Mouse (Mus musculus) liver, embryonic 12.5 days (tissue): ENCODE measurements around the gene Zfp169. TPM values are rescaled to one million over a fixed set of nuclear protein-coding genes. Genes with fewer than 3 reads are reported as not detected.
A peak's percentile ranks its signal among the peaks of the same experiment; 100 is the strongest.

Source experiments
- ATAC-seq: fragments of 200-750 bp; cut with Nextera tagmentation; 2 replicates; pipeline ENCODE4 v1.8.0; 2017; ENCODE audit warnings: moderate number of reproducible peaks, mild to moderate bottlenecking, moderate library complexity
- H3K27ac ChIP-seq: fragments of 300-500 bp; sonication (generic); 2 replicates; pipeline ENCODE4 v1.5.1; 2016; ENCODE audit warnings: mild to moderate bottlenecking
- H3K27me3 ChIP-seq: fragments of 300-500 bp; sonication (generic); replicated peaks from 2 replicates; pipeline ENCODE4 v1.6.1; 2016; ENCODE audit warnings: mild to moderate bottlenecking, moderate library complexity
- H3K36me3 ChIP-seq: fragments of 300-500 bp; sonication (generic); 2 replicates; pipeline ENCODE4 v1.6.1; 2016; ENCODE audit warnings: mild to moderate bottlenecking, moderate library complexity
- H3K4me1 ChIP-seq: fragments of 300-500 bp; sonication (generic); 2 replicates; pipeline ENCODE4 v1.6.1; 2016
- H3K4me2 ChIP-seq: fragments of 300-500 bp; sonication (generic); 2 replicates; pipeline ENCODE4 v1.6.1; 2016; ENCODE audit warnings: mild to moderate bottlenecking, moderate library complexity
- H3K4me3 ChIP-seq: fragments of 300-500 bp; sonication (generic); 2 replicates; pipeline ENCODE4 v1.5.1; 2016; ENCODE audit warnings: mild to moderate bottlenecking, moderate library complexity
- H3K9ac ChIP-seq: fragments of 300-500 bp; sonication (generic); 2 replicates; pipeline ENCODE4 v1.6.1; 2016; ENCODE audit warnings: mild to moderate bottlenecking, moderate library complexity
- H3K9me3 ChIP-seq: fragments of 300-500 bp; sonication (generic); replicated peaks from 2 replicates; pipeline ENCODE4 v1.6.1; 2016; ENCODE audit warnings: mild to moderate bottlenecking, moderate library complexity
- WGBS: fragments of 180-500 bp; shearing (Covaris S2); methylation state at CpG from one replicate; pipeline ENCODE4 v1.1.7; 2016; ENCODE audit not compliant: insufficient replicate concordance; 5-methylcytosine and 5-hydroxymethylcytosine counted together
- polyA plus RNA-seq: library from polyadenylated mRNA; unstranded; fragments of >200 nt; fragmentation: Nextera tagmentation; extraction: Ambion mirVana; gene quantifications from 2 replicates; pipeline ENCODE4 v1.2.1, GENCODE M21; 2016

Gene Zfp169
- polyA plus RNA-seq, 1 experiment from 2014 or later: 1.6 TPM

GRCm38 (mm10) chr13:48508661-48509060 lies 4.6 kb downstream of the Zfp169 start:
- Histone ChIP-seq H3K9ac (no peak overlapping the region), H3K4me2 (no peak overlapping the region), H3K27ac (no peak overlapping the region), H3K36me3 (peaks cover 24% of the 10 kb centered on the region), H3K4me1 (peaks cover 13% of the 10 kb centered on the region), H3K9me3 (peaks cover 3% of the 10 kb centered on the region; the same call in 1 of the 2 replicates), H3K27me3 (no peaks in the 10 kb centered on the region), H3K4me3 (no peak overlapping the region)
- 79% methylated on average over 9 of the region's 9 CpGs for WGBS
- ATAC-seq: no peak

- H3K9ac ChIP-seq: no peak overlapping the region
- no peak overlapping the region for H3K27ac ChIP-seq
- no peak for ATAC-seq
- no peak overlapping the region for H3K4me2 ChIP-seq
- H3K36me3 ChIP-seq: peaks cover 52% of the 10 kb centered on the region
- H3K4me3 ChIP-seq: no peak overlapping the region
- H3K27me3 ChIP-seq: no peaks in the 10 kb centered on the region
- H3K4me1 ChIP-seq: no peaks in the 10 kb centered on the region
- H3K9me3 ChIP-seq: peaks cover 7% of the 10 kb centered on the region; the same call in 1 of the 2 replicates
- 58% methylated on average over 5 of the region's 5 CpGs for WGBS
Measured at GRCm38 (mm10) chr13:48502422-48502821, 10.8 kb downstream of the Zfp169 start.

GRCm38 (mm10) chr13:48498676-48499075 lies 14.6 kb downstream of the Zfp169 start:
- 70% methylated on average over 4 of the region's 4 CpGs for WGBS
- no peak overlapping the region for H3K27ac ChIP-seq
- no peak overlapping the region for H3K4me3 ChIP-seq
- H3K9me3 ChIP-seq: peaks cover 7% of the 10 kb centered on the region; the same call in 1 of the 2 replicates
- no peak overlapping the region for H3K4me2 ChIP-seq
- ATAC-seq: no peak
- no peaks in the 10 kb centered on the region for H3K4me1 ChIP-seq
- no peak overlapping the region for H3K9ac ChIP-seq
- peaks cover 47% of the 10 kb centered on the region for H3K36me3 ChIP-seq
- no peaks in the 10 kb centered on the region for H3K27me3 ChIP-seq

- no peak overlapping the region for H3K4me2 ChIP-seq
- H3K4me1 ChIP-seq: no peaks in the 10 kb centered on the region
- 49% methylated on average over 15 of the region's 15 CpGs for WGBS
- peaks cover 46% of the 10 kb centered on the region for H3K36me3 ChIP-seq
- no peak overlapping the region for H3K27ac ChIP-seq
- no peaks in the 10 kb centered on the region for H3K27me3 ChIP-seq
- H3K9me3 ChIP-seq: 0 out of 2 replicates have a peak, but pooled peaks cover 3% of the 10 kb centered on the region
- no peak overlapping the region for H3K4me3 ChIP-seq
- no peak overlapping the region for H3K9ac ChIP-seq
- 0 out of 2 replicates have a peak, but pooled peaks have one; percentile 49 for ATAC-seq
Measured at GRCm38 (mm10) chr13:48497693-48498221, 15.5 kb downstream of the Zfp169 start.

- Histone ChIP-seq H3K9me3 (peaks cover 3% of the 10 kb centered on the region; the same call in 1 of the 2 replicates), H3K27me3 (no peaks in the 10 kb centered on the region), H3K9ac (no peak overlapping the region), H3K4me3 (no peak overlapping the region), H3K27ac (no peak overlapping the region), H3K4me1 (no peaks in the 10 kb centered on the region), H3K36me3 (peaks cover 78% of the 10 kb centered on the region), H3K4me2 (no peak overlapping the region)
- ATAC-seq: no peak
- WGBS: 61% methylated on average over 5 of the region's 5 CpGs
Measured at GRCm38 (mm10) chr13:48493183-48493582, 20.1 kb downstream of the Zfp169 start.

- Histone ChIP-seq H3K9ac (no peak overlapping the region), H3K27ac (no peak overlapping the region), H3K4me2 (no peak overlapping the region), H3K9me3 (no peaks in the 10 kb centered on the region; the same call in 1 of the 2 replicates), H3K27me3 (no peaks in the 10 kb centered on the region), H3K4me3 (no peak overlapping the region), H3K4me1 (no peaks in the 10 kb centered on the region), H3K36me3 (peaks cover 74% of the 10 kb centered on the region)
- WGBS: 87% methylated on average over 35 of the region's 35 CpGs
- ATAC-seq: no peak
Measured at GRCm38 (mm10) chr13:48490396-48491182, 22.7 kb downstream of the Zfp169 start.

GRCm38 (mm10) chr13:48483606-48484005 lies 29.6 kb downstream of the Zfp169 start:
- ATAC-seq: no peak
- H3K36me3 ChIP-seq: peaks cover 15% of the 10 kb centered on the region
- H3K9ac ChIP-seq: no peak overlapping the region
- WGBS: 80% methylated on average over 4 of the region's 4 CpGs
- H3K4me3 ChIP-seq: no peak overlapping the region
- no peaks in the 10 kb centered on the region for H3K27me3 ChIP-seq
- no peaks in the 10 kb centered on the region for H3K4me1 ChIP-seq
- no peaks in the 10 kb centered on the region for H3K9me3 ChIP-seq
- no peak overlapping the region for H3K27ac ChIP-seq
- no peak overlapping the region for H3K4me2 ChIP-seq

- WGBS: 56% methylated on average over 15 of the region's 15 CpGs
- peaks cover 8% of the 10 kb centered on the region; the same call in 1 of the 2 replicates for H3K27me3 ChIP-seq
- no peak for ATAC-seq
Measured at GRCm38 (mm10) chr13:48468656-48469180, 44.5 kb downstream of the Zfp169 start.

GRCm38 (mm10) chr13:48466186-48466585 lies 47.1 kb downstream of the Zfp169 start:
- H3K9ac ChIP-seq: no peak overlapping the region
- WGBS: 57% methylated on average over 10 of the region's 10 CpGs
- no peak overlapping the region for H3K4me3 ChIP-seq
- no peaks in the 10 kb centered on the region for H3K36me3 ChIP-seq
- no peak overlapping the region for H3K27ac ChIP-seq
- H3K4me2 ChIP-seq: no peak overlapping the region
- no peaks in the 10 kb centered on the region for H3K4me1 ChIP-seq
- H3K9me3 ChIP-seq: no peaks in the 10 kb centered on the region
- H3K27me3 ChIP-seq: peaks cover 8% of the 10 kb centered on the region; the same call in 1 of the 2 replicates
- no peak for ATAC-seq

More at GRCm38 (mm10) chr13:48468656-48469180, 44.5 kb downstream of the Zfp169 start:
- Histone ChIP-seq H3K27ac (no peak overlapping the region), H3K9ac (no peak overlapping the region), H3K4me1 (no peaks in the 10 kb centered on the region), H3K4me3 (no peak overlapping the region), H3K9me3 (no peaks in the 10 kb centered on the region), H3K36me3 (no peaks in the 10 kb centered on the region), H3K4me2 (no peak overlapping the region)

- WGBS: 13% methylated on average over 4 of the region's 4 CpGs
- Histone ChIP-seq H3K4me2 (no peak overlapping the region), H3K27ac (no peak overlapping the region), H3K9ac (no peak overlapping the region), H3K4me1 (no peaks in the 10 kb centered on the region), H3K4me3 (no peak overlapping the region), H3K36me3 (no peaks in the 10 kb centered on the region), H3K9me3 (no peaks in the 10 kb centered on the region), H3K27me3 (peaks cover 8% of the 10 kb centered on the region; the same call in 1 of the 2 replicates)
- no peak for ATAC-seq
Measured at GRCm38 (mm10) chr13:48464170-48464569, 49.1 kb downstream of the Zfp169 start.

GRCm38 (mm10) chr13:48459280-48459679 lies 54.0 kb downstream of the Zfp169 start:
- WGBS: 45% methylated on average over 5 of the region's 5 CpGs
- no peak for ATAC-seq
- H3K9ac ChIP-seq: no peak overlapping the region
- H3K4me3 ChIP-seq: no peak overlapping the region
- no peaks in the 10 kb centered on the region for H3K36me3 ChIP-seq
- no peaks in the 10 kb centered on the region for H3K9me3 ChIP-seq
- H3K4me1 ChIP-seq: no peaks in the 10 kb centered on the region
- H3K27me3 ChIP-seq: no peaks in the 10 kb centered on the region
- no peak overlapping the region for H3K27ac ChIP-seq
- H3K4me2 ChIP-seq: no peak overlapping the region

GRCm38 (mm10) chr13:48448119-48448518 lies 65.1 kb downstream of the Zfp169 start:
- H3K9ac ChIP-seq: no peak overlapping the region
- no peaks in the 10 kb centered on the region for H3K9me3 ChIP-seq
- H3K36me3 ChIP-seq: no peaks in the 10 kb centered on the region
- H3K4me1 ChIP-seq: peaks cover 11% of the 10 kb centered on the region
- 0 out of 2 replicates have a peak, but pooled peaks cover 3% of the 10 kb centered on the region for H3K27me3 ChIP-seq
- H3K4me3 ChIP-seq: no peak overlapping the region
- ATAC-seq: no peak
- no peak overlapping the region for H3K27ac ChIP-seq
- no peak overlapping the region for H3K4me2 ChIP-seq
- 50% methylated on average over 4 of the region's 4 CpGs for WGBS
